Mouse (Mus musculus): ENCODE measurements at regions not wholly inside any gene's neighbourhood (a gene's known extent, or its start where the extent isn't known, plus 50 kb on each side); places are given as distances from the start of the nearest gene placed in this dataset.

- no peak for TF ChIP-seq CTCF (IDR thresholded peaks at IDR 0.05; ENCODE audit: low read depth, low read length)
- no peak for TF ChIP-seq POLR2A (IDR thresholded peaks at IDR 0.05; ENCODE audit: borderline replicate concordance, low read depth, low read length)
Observed at GRCm38 (mm10) chr10:117983271-117983670, 137.4 kb upstream of the Rap1b start.
